Mouse (Mus musculus) ES-CJ7 (cell line): ENCODE measurements at regions not wholly inside any gene's neighbourhood (a gene's known extent, or its start where the extent isn't known, plus 50 kb on each side); places are given as distances from the start of the nearest gene placed in this dataset.

Experiments
- DNase-seq: peaks from one replicate; pipeline ENCODE4 v3.0.0; 2011; ENCODE audit warnings: low read depth, low spot score

- no peak for DNase-seq
Observed at GRCm38 (mm10) chr14:76868831-76869230, 167.7 kb upstream of the Ccdc122 start.

GRCm38 (mm10) chr14:76868131-76868530 lies 168.4 kb upstream of the Ccdc122 start:
- DNase-seq = no peak

GRCm38 (mm10) chr14:76864664-76865063 lies 171.9 kb upstream of the Ccdc122 start:
- DNase-seq = no peak

GRCm38 (mm10) chr14:76863035-76863706 lies 173.4 kb upstream of the Ccdc122 start:
- DNase-seq = no peak

GRCm38 (mm10) chr14:76858396-76858795 lies 178.2 kb upstream of the Ccdc122 start:
- peak; percentile 13 for DNase-seq

GRCm38 (mm10) chr14:76857196-76857773 lies 179.3 kb upstream of the Ccdc122 start:
- DNase-seq = no peak

GRCm38 (mm10) chr14:76856591-76856990 lies 180.0 kb upstream of the Ccdc122 start:
- no peak for DNase-seq

- DNase-seq = no peak
Observed at GRCm38 (mm10) chr14:76854965-76855364, 181.6 kb upstream of the Ccdc122 start.

GRCm38 (mm10) chr14:76851473-76852214 lies 184.9 kb upstream of the Ccdc122 start:
- DNase-seq = no peak

GRCm38 (mm10) chr14:76850641-76851040 lies 185.9 kb upstream of the Ccdc122 start:
- DNase-seq = peak; percentile 7

GRCm38 (mm10) chr14:76850051-76850450 lies 186.5 kb upstream of the Ccdc122 start:
- DNase-seq = peak; percentile 19

- DNase-seq = no peak
Observed at GRCm38 (mm10) chr14:76849636-76850035, 186.9 kb upstream of the Ccdc122 start.

- no peak for DNase-seq
Observed at GRCm38 (mm10) chr14:76849071-76849470, 187.5 kb upstream of the Ccdc122 start.

- no peak for DNase-seq
Observed at GRCm38 (mm10) chr14:76845706-76846105, 190.9 kb upstream of the Ccdc122 start.

- DNase-seq = no peak
Observed at GRCm38 (mm10) chr14:76844717-76845116, 191.9 kb upstream of the Ccdc122 start.

- no peak for DNase-seq
Observed at GRCm38 (mm10) chr14:76837583-76838220, 198.9 kb upstream of the Ccdc122 start.

- no peak for DNase-seq
Observed at GRCm38 (mm10) chr14:76836926-76837516, 199.6 kb upstream of the Ccdc122 start.

- DNase-seq = no peak
Observed at GRCm38 (mm10) chr14:76836271-76836670, 200.3 kb upstream of the Ccdc122 start.

- DNase-seq = no peak
Observed at GRCm38 (mm10) chr14:76834084-76834483, 202.5 kb upstream of the Ccdc122 start.

- DNase-seq = no peak
Observed at GRCm38 (mm10) chr14:76829161-76829510, 207.4 kb upstream of the Ccdc122 start.

GRCm38 (mm10) chr14:76828453-76829160 lies 208.0 kb upstream of the Ccdc122 start:
- DNase-seq = no peak
